Mouse (Mus musculus) kidney, postnatal 0 days (tissue): ENCODE results near the gene Plcb1. TPM values are rescaled to one million over a fixed set of nuclear protein-coding genes. Genes with fewer than 3 reads are reported as not detected.

ENCODE experiments used
- ATAC-seq: fragments of 200-750 bp; cut with Nextera tagmentation; replicated peaks from 2 replicates; pipeline ENCODE4 v1.8.0; 2017; ENCODE audit warnings: low read depth, moderate number of reproducible peaks, moderate TSS enrichment, moderate library complexity; ENCODE audit not compliant: low FRiP score
- DNase-seq: peaks from one replicate; pipeline ENCODE4 v3.0.0-alpha.2; 2016; ENCODE audit warnings: low spot score
- H3K27ac ChIP-seq: fragments of 300-500 bp; sonication (generic); 2 replicates; pipeline ENCODE4 v1.5.1; 2014; ENCODE audit warnings: mild to moderate bottlenecking
- H3K27me3 ChIP-seq: fragments of 300-500 bp; sonication (generic); 2 replicates; pipeline ENCODE4 v1.6.1; 2014; ENCODE audit warnings: low read length, mixed read lengths; ENCODE audit not compliant: insufficient read depth
- H3K36me3 ChIP-seq: fragments of 300-500 bp; sonication (generic); 2 replicates; pipeline ENCODE4 v1.6.1; 2014; ENCODE audit warnings: low read length, mixed read lengths; ENCODE audit not compliant: insufficient read depth
- H3K4me1 ChIP-seq: fragments of 300-500 bp; sonication (generic); replicated peaks from 2 replicates; pipeline ENCODE4 v1.6.1; 2014; ENCODE audit warnings: antibody characterized with exemption, low read length, mixed read lengths; ENCODE audit not compliant: insufficient read depth
- H3K4me2 ChIP-seq: fragments of 300-500 bp; sonication (generic); 2 replicates; pipeline ENCODE4 v1.6.1; 2014; ENCODE audit warnings: mild to moderate bottlenecking, low read length, moderate library complexity, mixed read lengths
- H3K4me3 ChIP-seq: fragments of 300-500 bp; sonication (generic); replicated peaks from 2 replicates; pipeline ENCODE4 v1.5.1; 2014; ENCODE audit warnings: low read depth, low read length
- H3K9ac ChIP-seq: fragments of 300-500 bp; sonication (generic); 2 replicates; pipeline ENCODE4 v1.6.1; 2014; ENCODE audit warnings: low read depth, low read length
- H3K9me3 ChIP-seq: fragments of 300-500 bp; sonication (generic); replicated peaks from 2 replicates; pipeline ENCODE4 v1.6.1; 2016; ENCODE audit warnings: low read length, inconsistent platforms, mixed read lengths
- CTCF ChIP-seq: IDR thresholded peaks from 2 replicates; pipeline ENCODE4 v1.5.1; 2016; ENCODE audit warnings: antibody characterized with exemption, low read depth, mild to moderate bottlenecking, moderate library complexity
- WGBS: fragments of 180-500 bp; shearing (Covaris S2); extraction: QIAGEN DNeasy Blood & Tissue Kit; methylation state at CpG from one replicate; pipeline ENCODE4 v1.1.7; 2014; 5-methylcytosine and 5-hydroxymethylcytosine counted together
- polyA plus RNA-seq: library from polyadenylated mRNA; unstranded; fragments of >200 nt; fragmentation: Nextera tagmentation; extraction: Ambion mirVana; gene quantifications from 2 replicates; pipeline ENCODE4 v1.2.1, GENCODE M21; 2015

Plcb1 gene
- polyA plus RNA-seq, 1 experiment from 2014 or later, result 20.8 TPM

GRCm38 (mm10) chr2:135051540-135052288 lies 265.8 kb downstream of the Plcb1 start:
- no peak overlapping the region for H3K4me2 ChIP-seq
- no peak overlapping the region for H3K9ac ChIP-seq
- no peaks in the 10 kb centered on the region for H3K27me3 ChIP-seq
- H3K36me3 ChIP-seq, result no peaks in the 10 kb centered on the region
- no peak for TF ChIP-seq CTCF
- no peaks in the 10 kb centered on the region for H3K9me3 ChIP-seq
- ATAC-seq (no peak), DNase-seq (peak; percentile 22)
- H3K4me1 ChIP-seq, result no peaks in the 10 kb centered on the region
- H3K4me3 ChIP-seq, result no peak overlapping the region
- WGBS, result 55% methylated on average over 4 of the region's 4 CpGs
- no peak overlapping the region for H3K27ac ChIP-seq

GRCm38 (mm10) chr2:135053391-135053790 lies 267.5 kb downstream of the Plcb1 start:
- no peak overlapping the region for H3K4me2 ChIP-seq
- H3K36me3 ChIP-seq, result no peaks in the 10 kb centered on the region
- H3K9ac ChIP-seq, result no peak overlapping the region
- H3K27me3 ChIP-seq, result no peaks in the 10 kb centered on the region
- ATAC-seq (no peak), DNase-seq (no peak)
- no peaks in the 10 kb centered on the region for H3K9me3 ChIP-seq
- H3K27ac ChIP-seq, result no peak overlapping the region
- no peak overlapping the region for H3K4me3 ChIP-seq
- 76% methylated on average over 3 of the region's 3 CpGs for WGBS
- no peaks in the 10 kb centered on the region for H3K4me1 ChIP-seq
- TF ChIP-seq CTCF, result no peak

GRCm38 (mm10) chr2:135067419-135067818 lies 281.6 kb downstream of the Plcb1 start:
- TF ChIP-seq CTCF, result no peak
- H3K9ac ChIP-seq, result no peak overlapping the region
- no peak overlapping the region for H3K4me3 ChIP-seq
- no peak overlapping the region for H3K4me2 ChIP-seq
- no peaks in the 10 kb centered on the region for H3K4me1 ChIP-seq
- H3K27me3 ChIP-seq, result no peaks in the 10 kb centered on the region
- DNase-seq (no peak), ATAC-seq (no peak)
- H3K9me3 ChIP-seq, result no peaks in the 10 kb centered on the region
- no peaks in the 10 kb centered on the region for H3K36me3 ChIP-seq
- no peak overlapping the region for H3K27ac ChIP-seq

- Histone ChIP-seq H3K4me1 (no peaks in the 10 kb centered on the region), H3K36me3 (no peaks in the 10 kb centered on the region), H3K4me2 (no peak overlapping the region), H3K27ac (no peak overlapping the region), H3K9ac (no peak overlapping the region), H3K4me3 (no peak overlapping the region), H3K27me3 (no peaks in the 10 kb centered on the region), H3K9me3 (no peaks in the 10 kb centered on the region)
- no peak for DNase-seq
- 92% methylated on average over 4 of the region's 4 CpGs for WGBS
- ATAC-seq, result no peak
- no peak for TF ChIP-seq CTCF
Measured at GRCm38 (mm10) chr2:135071349-135071748, 285.5 kb downstream of the Plcb1 start.

- H3K4me2 ChIP-seq, result no peak overlapping the region
- DNase-seq (no peak), ATAC-seq (no peak)
- no peaks in the 10 kb centered on the region for H3K9me3 ChIP-seq
- WGBS, result 71% methylated on average over 5 of the region's 5 CpGs
- no peaks in the 10 kb centered on the region for H3K27me3 ChIP-seq
- no peak for TF ChIP-seq CTCF
- H3K27ac ChIP-seq, result no peak overlapping the region
- no peaks in the 10 kb centered on the region for H3K4me1 ChIP-seq
- no peaks in the 10 kb centered on the region for H3K36me3 ChIP-seq
- H3K4me3 ChIP-seq, result no peak overlapping the region
- no peak overlapping the region for H3K9ac ChIP-seq
Measured at GRCm38 (mm10) chr2:135072503-135072902, 286.6 kb downstream of the Plcb1 start.

GRCm38 (mm10) chr2:135073014-135073413 lies 287.1 kb downstream of the Plcb1 start:
- Histone ChIP-seq H3K4me1 (no peaks in the 10 kb centered on the region), H3K36me3 (no peaks in the 10 kb centered on the region), H3K4me2 (no peak overlapping the region), H3K27ac (no peak overlapping the region), H3K4me3 (no peak overlapping the region), H3K9ac (no peak overlapping the region), H3K9me3 (no peaks in the 10 kb centered on the region), H3K27me3 (no peaks in the 10 kb centered on the region)
- 73% methylated on average over 5 of the region's 5 CpGs for WGBS
- DNase-seq, result no peak
- TF ChIP-seq CTCF, result no peak
- ATAC-seq, result no peak

GRCm38 (mm10) chr2:135075375-135075774 lies 289.5 kb downstream of the Plcb1 start:
- no peak overlapping the region for H3K4me3 ChIP-seq
- no peak overlapping the region for H3K27ac ChIP-seq
- no peak overlapping the region for H3K9ac ChIP-seq
- no peak for TF ChIP-seq CTCF
- no peaks in the 10 kb centered on the region for H3K9me3 ChIP-seq
- DNase-seq, result no peak
- H3K4me2 ChIP-seq, result no peak overlapping the region
- ATAC-seq, result no peak
- WGBS, result 73% methylated on average over 1 of the region's 1 CpGs
- no peaks in the 10 kb centered on the region for H3K27me3 ChIP-seq
- H3K36me3 ChIP-seq, result no peaks in the 10 kb centered on the region
- H3K4me1 ChIP-seq, result no peaks in the 10 kb centered on the region
